Mouse (Mus musculus) forebrain, embryonic 12.5 days (tissue): ENCODE results near the gene Nptn. TPM values are rescaled to one million over a fixed set of nuclear protein-coding genes. Genes with fewer than 3 reads are reported as not detected.
A peak's percentile ranks its signal among the peaks of the same experiment; 100 is the strongest.
"Not testable (repeated sequence)": the region's sequence is repeated elsewhere in the genome, so short reads cannot be mapped to it uniquely, and the experiment has no call there.

Experiments used
- ATAC-seq: fragments of 200-750 bp; cut with Nextera tagmentation; 2 replicates; pipeline ENCODE4 v1.8.0; 2017; ENCODE audit warnings: moderate TSS enrichment; ENCODE audit not compliant: low FRiP score
- H3K27ac ChIP-seq: fragments of 300-500 bp; sonication (generic); 2 replicates; pipeline ENCODE4 v1.5.1; 2016; ENCODE audit warnings: mild to moderate bottlenecking
- H3K27me3 ChIP-seq: fragments of 300-500 bp; sonication (generic); 2 replicates; pipeline ENCODE4 v1.6.1; 2016; ENCODE audit warnings: mild to moderate bottlenecking
- H3K36me3 ChIP-seq: fragments of 300-500 bp; sonication (generic); replicated peaks from 2 replicates; pipeline ENCODE4 v1.6.1; 2016; ENCODE audit warnings: mild to moderate bottlenecking
- H3K4me1 ChIP-seq: fragments of 300-500 bp; sonication (generic); 2 replicates; pipeline ENCODE4 v1.6.1; 2016
- H3K4me2 ChIP-seq: fragments of 300-500 bp; sonication (generic); 2 replicates; pipeline ENCODE4 v1.6.1; 2016; ENCODE audit warnings: mild to moderate bottlenecking, moderate library complexity
- H3K4me3 ChIP-seq: fragments of 300-500 bp; sonication (generic); replicated peaks from 2 replicates; pipeline ENCODE4 v1.5.1; 2016; ENCODE audit warnings: mild to moderate bottlenecking
- H3K9ac ChIP-seq: fragments of 300-500 bp; sonication (generic); 2 replicates; pipeline ENCODE4 v1.6.1; 2016; ENCODE audit warnings: mild to moderate bottlenecking
- H3K9me3 ChIP-seq: fragments of 300-500 bp; sonication (generic); 2 replicates; pipeline ENCODE4 v1.6.1; 2016
- WGBS: fragments of 180-500 bp; shearing (Covaris S2); methylation state at CpG from one replicate; pipeline ENCODE4 v1.1.7; 2016; 5-methylcytosine and 5-hydroxymethylcytosine counted together
- polyA plus RNA-seq: library from polyadenylated mRNA; unstranded; fragments of >200 nt; fragmentation: Nextera tagmentation; extraction: Ambion mirVana; gene quantifications from 2 replicates; pipeline ENCODE4 v1.2.1, GENCODE M21; 2016

Gene Nptn
- polyA plus RNA-seq, 1 experiment from 2014 or later, result 71.6 TPM

DNA sequence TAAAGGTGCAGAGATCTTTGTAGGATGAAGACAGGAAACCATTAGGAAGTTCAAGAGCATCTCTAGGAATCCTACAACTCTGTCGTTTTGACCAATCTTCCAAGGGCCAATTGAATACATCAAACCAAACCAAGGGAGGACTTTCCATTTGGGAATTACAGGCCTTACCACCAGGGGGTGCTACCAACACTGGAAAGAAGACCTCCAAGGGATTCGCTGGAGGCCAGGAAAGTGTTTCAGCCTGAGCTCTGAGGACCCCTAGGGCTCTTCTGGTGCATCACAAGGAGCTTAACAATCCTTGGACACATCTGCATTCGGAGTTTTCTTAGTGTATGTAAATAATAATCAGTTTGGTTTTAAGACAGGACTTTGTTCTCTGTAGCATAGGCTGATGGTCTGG, 3.4 kb upstream of the Nptn start:
- no peak for ATAC-seq
- 27% methylated on average over 3 of the region's 3 CpGs for WGBS

DNA sequence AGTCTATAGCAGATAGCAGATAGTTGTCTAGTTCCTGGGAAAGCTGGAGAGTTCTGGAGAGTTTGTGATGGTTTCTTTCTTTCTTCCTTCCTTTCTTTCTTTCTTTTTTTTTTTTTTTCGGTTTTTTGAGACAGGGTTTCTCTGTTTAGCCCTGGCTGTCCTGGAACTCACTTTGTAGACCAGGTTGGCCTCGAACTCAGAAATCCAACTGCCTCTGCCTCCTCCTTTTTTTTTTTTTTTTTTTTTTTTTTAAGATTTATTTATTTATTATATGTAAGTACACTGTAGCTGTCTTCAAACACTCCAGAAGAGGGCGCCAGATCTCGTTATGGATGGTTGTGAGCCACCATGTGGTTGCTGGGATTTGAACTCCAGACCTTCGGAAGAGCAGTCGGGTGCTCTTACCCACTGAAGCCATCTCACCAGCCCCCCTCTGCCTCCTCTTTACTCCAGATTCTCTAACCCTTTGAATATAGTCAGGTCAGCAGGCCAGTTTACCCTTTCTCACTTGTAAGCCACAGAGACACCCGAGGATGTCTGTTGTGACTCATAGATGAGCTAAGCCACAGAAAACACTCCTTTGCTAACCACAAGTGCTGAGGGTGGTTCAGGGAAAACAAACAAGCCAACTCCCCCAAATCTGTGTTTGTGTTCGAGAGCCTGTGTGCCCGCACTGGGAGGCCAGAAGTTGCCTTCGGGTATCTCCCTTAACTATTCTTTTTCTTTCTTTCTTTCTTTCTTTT, 1.4 kb upstream of the Nptn start:
- H3K36me3 ChIP-seq, H3K4me1 ChIP-seq, ATAC-seq, H3K9me3 ChIP-seq, H3K9ac ChIP-seq, H3K27me3 ChIP-seq, H3K27ac ChIP-seq, H3K4me3 ChIP-seq, H3K4me2 ChIP-seq: not testable (repeated sequence)
- WGBS, result 77% methylated on average over 10 of the region's 10 CpGs

More for the DNA sequence above, 3.4 kb upstream of the Nptn start:
- Histone ChIP-seq H3K4me1 (peaks cover 7% of the 10 kb centered on the region), H3K4me2 (no peak overlapping the region), H3K36me3 (no peaks in the 10 kb centered on the region), H3K27ac (no peak overlapping the region), H3K9ac (no peak overlapping the region), H3K9me3 (no peaks in the 10 kb centered on the region), H3K27me3 (no peaks in the 10 kb centered on the region), H3K4me3 (no peak overlapping the region)

DNA sequence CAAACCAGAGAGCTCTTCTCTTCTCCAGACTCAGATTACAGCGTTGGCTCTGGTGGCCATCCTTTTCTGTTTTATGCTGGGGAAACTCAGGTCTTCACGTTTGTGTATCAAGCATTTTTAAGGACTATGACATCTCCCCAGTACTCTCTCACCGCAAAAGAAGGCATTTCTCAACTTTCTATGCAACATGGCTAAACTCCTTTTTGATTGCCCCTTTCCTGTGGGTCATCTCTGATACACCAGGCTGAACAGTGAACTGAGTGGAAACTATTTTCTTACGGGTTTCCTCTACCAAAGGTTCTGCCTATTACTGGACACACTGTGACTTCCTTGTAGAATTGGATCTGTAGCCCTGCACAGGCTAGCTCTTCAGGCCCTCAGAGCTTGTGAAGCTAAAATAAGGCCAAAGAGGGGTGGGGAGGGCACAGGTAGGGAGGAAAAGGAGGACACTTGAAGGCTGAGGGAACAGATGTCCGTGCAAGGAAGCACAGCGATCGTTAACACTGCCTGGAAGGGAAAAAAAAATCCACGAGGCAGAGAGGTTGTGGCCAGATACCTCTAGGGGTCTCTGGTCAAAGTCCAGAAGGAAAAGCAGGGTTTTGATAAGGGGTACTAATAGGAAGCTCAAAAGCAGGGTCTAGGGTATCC, 633 bp upstream of the Nptn start:
- H3K9ac ChIP-seq, result peak overlapping the region; percentile 56
- H3K4me3 ChIP-seq, result peak overlapping the region; percentile 84
- no peaks in the 10 kb centered on the region for H3K9me3 ChIP-seq
- no peaks in the 10 kb centered on the region for H3K36me3 ChIP-seq
- ATAC-seq, result 0 out of 2 replicates have a peak, but pooled peaks have one; percentile 2
- 34% methylated on average over 8 of the region's 8 CpGs for WGBS
- peaks cover 10% of the 10 kb centered on the region for H3K4me1 ChIP-seq
- H3K4me2 ChIP-seq, result peak overlapping the region; percentile 64
- peak overlapping the region; percentile 78 for H3K27ac ChIP-seq
- no peaks in the 10 kb centered on the region for H3K27me3 ChIP-seq

DNA sequence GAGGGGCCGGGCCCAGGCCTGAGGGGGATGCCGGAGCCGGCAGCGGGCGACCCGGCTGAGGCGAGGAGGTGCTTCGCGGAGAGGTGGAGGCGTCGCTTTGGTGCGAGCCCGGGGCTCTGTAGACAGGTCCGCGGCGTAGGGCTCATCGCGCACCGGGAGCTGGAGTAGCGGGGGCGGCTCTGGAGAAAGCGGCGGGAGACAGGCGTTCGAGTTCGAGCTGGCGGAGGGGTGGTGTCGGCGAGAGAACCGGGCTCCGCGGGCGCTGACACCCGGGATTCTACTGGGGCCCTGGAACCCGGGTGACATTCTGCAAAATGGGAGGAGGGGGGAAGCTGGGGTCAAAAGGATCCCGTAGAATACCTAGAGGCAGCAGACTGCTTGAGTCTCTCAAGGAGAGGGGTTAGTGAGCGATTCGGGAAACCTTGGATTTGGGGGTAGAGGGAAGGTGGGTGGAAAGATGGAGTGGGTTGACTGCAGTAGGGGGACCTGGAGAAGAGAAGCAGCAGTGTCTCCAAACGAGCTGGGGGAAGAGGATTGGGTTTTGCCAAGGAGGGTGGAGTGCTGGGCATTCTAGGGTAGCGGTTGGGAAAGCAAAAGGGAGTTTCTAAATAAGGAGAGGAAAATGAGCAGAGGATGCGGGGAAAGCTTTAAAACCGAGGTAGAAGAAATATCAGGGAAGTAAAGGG, 684 bp downstream of the Nptn start:
- H3K36me3 ChIP-seq, result no peaks in the 10 kb centered on the region
- H3K27me3 ChIP-seq, result no peaks in the 10 kb centered on the region
- H3K9ac ChIP-seq, result peak overlapping the region; percentile 95
- no peaks in the 10 kb centered on the region for H3K9me3 ChIP-seq
- ATAC-seq, result no peak; the same call in 1 of the 2 replicates
- under 1% methylated on average over 42 of the region's 42 CpGs for WGBS
- H3K4me3 ChIP-seq, result peak overlapping the region; percentile 84
- H3K4me1 ChIP-seq, result peaks cover 10% of the 10 kb centered on the region
- peak overlapping the region; percentile 98 for H3K27ac ChIP-seq
- H3K4me2 ChIP-seq, result peak overlapping the region; percentile 68

DNA sequence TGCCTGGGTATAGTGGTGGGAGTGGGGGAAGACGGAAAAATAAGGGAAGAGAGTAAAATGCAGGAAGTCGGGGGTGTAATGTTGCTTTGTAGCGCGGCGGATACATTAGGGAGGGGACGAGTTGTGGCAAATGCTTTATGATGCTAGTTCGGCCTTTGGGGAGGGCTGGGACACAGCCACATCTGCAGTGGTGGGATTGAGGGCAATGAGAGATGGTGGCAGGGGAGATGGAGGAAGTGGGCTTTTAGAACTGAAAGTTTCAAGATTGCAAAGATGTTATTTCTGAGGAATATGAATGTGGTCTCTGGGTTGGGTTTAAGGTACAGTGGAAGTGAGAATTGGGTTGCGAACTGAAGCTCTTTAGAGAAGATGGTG, 1.2 kb downstream of the Nptn start:
- peaks cover 10% of the 10 kb centered on the region for H3K4me1 ChIP-seq
- H3K4me2 ChIP-seq, result peak overlapping the region; percentile 68
- no peaks in the 10 kb centered on the region for H3K9me3 ChIP-seq
- H3K4me3 ChIP-seq, result peak overlapping the region; percentile 84
- WGBS, result 1% methylated on average over 8 of the region's 8 CpGs
- no peaks in the 10 kb centered on the region for H3K36me3 ChIP-seq
- H3K27ac ChIP-seq, result peak overlapping the region; percentile 98
- peak overlapping the region; percentile 95 for H3K9ac ChIP-seq
- ATAC-seq, result no peak
- no peaks in the 10 kb centered on the region for H3K27me3 ChIP-seq

DNA sequence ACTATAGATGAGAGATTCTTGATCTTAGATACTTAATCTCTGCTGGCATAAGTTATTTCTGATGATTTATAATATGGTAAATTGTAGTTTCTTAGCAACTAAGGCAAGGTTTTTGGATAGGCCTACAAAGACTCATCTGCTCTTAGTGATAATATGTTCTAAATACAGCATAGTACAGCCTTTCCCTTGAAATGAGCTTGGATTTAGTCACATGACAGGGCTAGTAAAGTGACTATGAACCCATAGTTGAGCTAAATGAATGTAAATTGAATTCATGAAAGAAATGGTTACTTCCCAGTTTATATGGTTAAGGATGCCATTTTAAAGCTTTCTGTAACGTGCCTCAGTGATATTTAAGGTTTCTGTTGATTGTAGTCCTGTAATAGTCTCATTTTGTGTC, 2.3 kb downstream of the Nptn start:
- Histone ChIP-seq H3K9me3 (no peaks in the 10 kb centered on the region), H3K27me3 (no peaks in the 10 kb centered on the region), H3K4me1 (peaks cover 10% of the 10 kb centered on the region), H3K4me3 (no peak overlapping the region), H3K36me3 (no peaks in the 10 kb centered on the region), H3K27ac (no peak overlapping the region), H3K4me2 (no peak overlapping the region), H3K9ac (no peak overlapping the region)
- no peak for ATAC-seq
- WGBS, result 88% methylated on average over 1 of the region's 1 CpGs

DNA sequence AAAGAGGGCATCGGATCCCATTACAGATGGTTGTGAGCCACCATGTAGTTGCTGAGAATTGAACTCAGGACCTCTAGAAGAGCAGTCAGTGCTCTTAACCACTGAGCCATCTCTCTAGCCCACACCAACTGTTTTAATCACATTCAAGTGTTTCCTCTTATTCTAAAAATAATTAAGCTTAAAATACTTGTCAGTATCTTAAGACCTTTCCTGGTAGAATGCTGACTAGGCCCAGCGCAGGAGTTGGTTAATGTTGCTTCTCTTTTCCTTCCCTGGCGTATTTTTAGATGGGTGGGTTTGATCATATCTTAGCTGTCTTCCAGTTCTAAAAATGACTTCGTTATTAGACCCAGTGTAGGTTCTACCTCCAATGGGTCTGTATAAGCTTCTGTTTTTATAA, 6.6 kb downstream of the Nptn start:
- H3K27me3 ChIP-seq, result no peaks in the 10 kb centered on the region
- 95% methylated on average over 4 of the region's 4 CpGs for WGBS
- peaks cover 2% of the 10 kb centered on the region; the same call in 1 of the 2 replicates for H3K4me1 ChIP-seq
- H3K27ac ChIP-seq, result no peak overlapping the region
- ATAC-seq, result no peak
- no peak overlapping the region for H3K4me2 ChIP-seq
- H3K4me3 ChIP-seq, result no peak overlapping the region
- no peak overlapping the region for H3K9ac ChIP-seq
- no peaks in the 10 kb centered on the region for H3K9me3 ChIP-seq
- no peaks in the 10 kb centered on the region for H3K36me3 ChIP-seq

DNA sequence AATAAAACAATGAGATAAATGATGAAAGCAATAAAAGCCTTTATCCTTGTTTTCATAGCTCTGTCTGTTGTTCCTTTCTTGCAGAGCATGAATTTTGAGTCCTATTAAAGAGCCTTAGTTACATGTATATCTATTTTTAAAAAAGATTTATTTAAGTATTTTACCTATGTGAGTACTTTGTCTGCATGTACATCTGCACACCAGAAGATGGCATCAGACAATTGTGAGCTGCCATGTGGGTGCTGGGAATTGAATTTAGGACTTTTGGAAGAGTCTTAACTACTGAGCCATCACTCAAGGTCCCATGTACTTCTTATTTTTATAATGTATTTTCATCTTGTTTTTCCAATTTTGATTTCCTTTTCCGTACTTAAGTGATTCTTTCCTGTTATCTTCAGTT, 13.3 kb downstream of the Nptn start:
- no peak for ATAC-seq
- H3K27me3 ChIP-seq, result no peaks in the 10 kb centered on the region
- WGBS, result 96% methylated on average over 1 of the region's 1 CpGs

DNA sequence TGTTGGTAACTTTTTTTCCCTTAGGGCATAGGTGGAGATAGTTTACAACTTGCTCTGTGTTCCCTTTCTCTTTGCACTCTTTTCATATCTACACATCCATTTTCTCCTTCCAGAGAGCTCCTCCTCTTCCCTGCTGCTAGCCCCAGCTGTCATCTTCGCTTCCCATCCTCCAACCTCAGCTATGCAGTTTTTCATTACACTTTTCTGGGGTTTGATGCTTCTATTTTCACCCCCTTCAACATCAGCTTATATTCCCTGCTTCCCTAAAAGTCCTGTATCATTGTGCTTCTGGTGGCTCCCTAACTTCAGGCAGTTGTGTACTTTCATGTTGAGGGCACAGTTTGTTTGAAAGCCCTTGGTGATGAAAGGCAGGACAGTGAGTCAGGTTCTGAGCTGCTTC, 31.8 kb downstream of the Nptn start:
- no peak overlapping the region for H3K4me2 ChIP-seq
- no peak overlapping the region for H3K9ac ChIP-seq
- no peak overlapping the region for H3K4me3 ChIP-seq
- no peak for ATAC-seq
- no peaks in the 10 kb centered on the region for H3K36me3 ChIP-seq
- H3K27ac ChIP-seq, result no peak overlapping the region
- WGBS, result 72% methylated on average over 1 of the region's 1 CpGs
- H3K9me3 ChIP-seq, result no peaks in the 10 kb centered on the region
- H3K27me3 ChIP-seq, result no peaks in the 10 kb centered on the region
- no peaks in the 10 kb centered on the region for H3K4me1 ChIP-seq

More for the DNA sequence above, 13.3 kb downstream of the Nptn start:
- Histone ChIP-seq H3K36me3 (no peaks in the 10 kb centered on the region), H3K4me2 (no peak overlapping the region), H3K9me3 (no peaks in the 10 kb centered on the region), H3K4me3 (no peak overlapping the region), H3K27ac (no peak overlapping the region), H3K9ac (no peak overlapping the region), H3K4me1 (no peaks in the 10 kb centered on the region)

DNA sequence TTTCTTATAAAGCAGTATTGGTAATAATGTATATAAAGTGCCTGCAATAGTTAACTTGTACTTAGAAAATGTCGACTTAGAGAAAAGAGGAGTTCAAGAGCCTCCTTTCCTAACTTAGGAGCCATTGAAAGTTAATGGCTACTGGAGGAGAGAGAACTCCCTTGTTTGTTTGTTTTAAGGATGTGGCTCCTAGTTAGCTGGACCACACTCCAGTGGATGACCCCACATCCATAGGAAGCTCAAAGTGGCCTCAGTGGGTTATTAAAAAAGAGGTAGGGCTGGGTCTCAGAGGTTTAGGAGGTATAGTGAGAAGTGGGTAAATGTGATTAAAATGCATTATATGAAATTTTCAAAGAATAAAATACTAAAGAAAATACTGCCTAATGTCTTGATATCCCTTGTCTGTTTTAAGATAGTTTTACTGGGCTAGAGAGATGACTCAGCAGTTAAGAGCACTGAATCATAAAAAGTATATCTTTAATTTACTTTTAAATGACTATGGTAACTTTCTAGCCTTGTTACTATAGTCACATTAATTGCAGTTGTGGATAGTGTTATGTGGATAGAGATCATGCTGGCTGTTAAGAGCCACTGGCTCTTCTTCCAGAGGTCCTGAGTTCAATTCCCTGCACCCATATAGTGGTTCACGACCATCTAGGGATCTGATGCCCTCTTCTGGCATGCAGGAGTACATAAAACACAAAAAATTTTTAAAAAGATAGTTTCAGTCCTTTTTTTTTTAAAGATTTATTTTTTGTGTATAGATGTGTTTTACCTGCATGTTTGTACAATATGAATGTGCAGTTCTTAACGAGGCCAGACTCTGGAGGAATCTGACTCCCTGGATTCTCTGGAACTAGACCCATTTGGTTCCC, 33.3 kb downstream of the Nptn start:
- WGBS, result 87% methylated on average over 3 of the region's 3 CpGs
- ATAC-seq, result no peak
- no peak overlapping the region for H3K4me2 ChIP-seq
- no peaks in the 10 kb centered on the region for H3K36me3 ChIP-seq
- H3K9ac ChIP-seq, result no peak overlapping the region
- no peak overlapping the region for H3K4me3 ChIP-seq
- H3K9me3 ChIP-seq, result no peaks in the 10 kb centered on the region
- H3K27ac ChIP-seq, result no peak overlapping the region
- H3K4me1 ChIP-seq, result no peaks in the 10 kb centered on the region
- H3K27me3 ChIP-seq, result no peaks in the 10 kb centered on the region

DNA sequence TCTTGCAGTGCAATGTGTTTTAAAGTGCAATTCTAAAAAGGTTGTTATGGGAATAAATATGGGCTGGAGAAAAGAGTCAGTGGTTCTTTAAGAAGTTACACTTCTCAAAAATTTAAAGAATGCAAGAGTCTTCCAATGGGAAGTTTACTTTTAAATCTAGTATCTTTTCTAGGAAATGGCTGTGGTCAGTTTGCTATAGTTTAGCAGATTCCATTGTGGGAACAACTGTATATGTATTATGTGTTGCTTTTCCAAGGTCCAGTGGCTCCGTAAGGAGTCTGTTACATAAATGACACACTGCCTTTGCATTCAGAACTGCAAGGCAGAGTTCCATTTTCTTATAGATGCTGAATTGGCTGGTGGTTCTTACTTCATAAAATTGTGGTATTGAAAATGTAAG, 41.0 kb downstream of the Nptn start:
- 92% methylated on average over 1 of the region's 1 CpGs for WGBS
- H3K27ac ChIP-seq, result no peak overlapping the region

DNA sequence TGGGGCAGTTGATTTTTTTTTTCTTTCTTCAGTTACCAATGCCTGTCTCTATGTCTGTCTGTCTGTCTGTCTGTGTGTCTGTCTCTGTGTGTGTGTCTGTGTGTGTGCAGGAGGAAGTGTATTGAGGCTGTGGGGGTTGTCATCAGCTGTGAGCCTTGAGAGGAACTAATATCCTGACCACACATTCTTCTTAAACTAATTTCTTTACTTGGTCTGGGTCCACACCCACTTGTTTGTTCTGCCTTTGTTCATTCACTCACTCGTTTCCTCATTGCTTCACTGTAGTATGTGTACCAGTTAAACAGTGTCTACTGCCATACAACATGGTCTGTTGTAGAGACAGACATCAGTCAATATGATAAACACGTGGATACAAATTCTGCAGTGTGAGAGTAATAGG, 45.2 kb downstream of the Nptn start:
- no peaks in the 10 kb centered on the region for H3K27me3 ChIP-seq
- WGBS, result 81% methylated on average over 2 of the region's 2 CpGs
- no peaks in the 10 kb centered on the region for H3K4me1 ChIP-seq
- no peak overlapping the region for H3K27ac ChIP-seq
- no peak overlapping the region for H3K4me2 ChIP-seq
- H3K36me3 ChIP-seq, result peaks cover 15% of the 10 kb centered on the region
- H3K9me3 ChIP-seq, result no peaks in the 10 kb centered on the region
- ATAC-seq, result no peak
- no peak overlapping the region for H3K4me3 ChIP-seq
- no peak overlapping the region for H3K9ac ChIP-seq

More for the DNA sequence above, 41.0 kb downstream of the Nptn start:
- Histone ChIP-seq H3K4me2 (no peak overlapping the region), H3K36me3 (0 out of 2 replicates have a peak, but pooled peaks cover 8% of the 10 kb centered on the region), H3K9me3 (no peaks in the 10 kb centered on the region), H3K27me3 (no peaks in the 10 kb centered on the region), H3K4me1 (no peaks in the 10 kb centered on the region), H3K9ac (no peak overlapping the region), H3K4me3 (no peak overlapping the region)
- ATAC-seq, result no peak
